Mouse (Mus musculus) cerebellum, adult 2 months (tissue): ENCODE measurements around the gene Cc2d2b. TPM values are rescaled to one million over a fixed set of nuclear protein-coding genes. Genes with fewer than 3 reads are reported as not detected.
A peak's percentile ranks its signal among the peaks of the same experiment; 100 is the strongest.

Experiments
- DNase-seq, 2 experiments: peaks; one replicate each; pipeline ENCODE4 v3.0.0; 2021
- H3K27ac ChIP-seq: fragments of 200-500 bp; 2 replicates; pipeline ENCODE4 v1.5.1; 2012; ENCODE audit warnings: low read length, control low read depth, inconsistent platforms; ENCODE audit not compliant: insufficient read depth
- H3K27me3 ChIP-seq: fragments of 200-500 bp; 2 replicates; pipeline ENCODE4 v1.6.1; 2012; ENCODE audit warnings: inconsistent platforms, mild to moderate bottlenecking, low read length, moderate library complexity; ENCODE audit not compliant: control insufficient read depth, insufficient read depth
- H3K4me1 ChIP-seq: fragments of 200-500 bp; 2 replicates; pipeline ENCODE4 v1.6.1; 2011; ENCODE audit warnings: low read length; ENCODE audit not compliant: control insufficient read depth, insufficient read depth
- H3K4me3 ChIP-seq: fragments of 200-500 bp; replicated peaks from 2 replicates; pipeline ENCODE3; 2011; ENCODE audit warnings: mild to moderate bottlenecking, low read depth, low read length, control low read depth; ENCODE audit not compliant: insufficient read depth
- CTCF ChIP-seq: fragments of 200-500 bp; IDR thresholded peaks from 2 replicates; pipeline ENCODE4 v1.5.1; 2011; ENCODE audit warnings: low read depth, mild to moderate bottlenecking, control low read depth, low read length, moderate library complexity, borderline replicate concordance; ENCODE audit not compliant: insufficient read depth
- POLR2A ChIP-seq: fragments of 200-500 bp; IDR thresholded peaks from 2 replicates; pipeline ENCODE4 v1.6.1; 2011; ENCODE audit warnings: low read length, control low read depth, borderline replicate concordance; ENCODE audit not compliant: insufficient read depth
- WGBS: fragments of 180-500 bp; shearing (Covaris S2); methylation state at CpG from one replicate; pipeline ENCODE4 v1.1.7; 2018; 5-methylcytosine and 5-hydroxymethylcytosine counted together
- polyA plus RNA-seq: library from polyadenylated mRNA; depleted of rRNA; stranded (reverse); fragments of >200 nt; gene quantifications from 2 replicates; pipeline ENCODE4 v1.2.3, GENCODE M21; 2012; rRNA removed

Gene Cc2d2b
- polyA plus RNA-seq, 1 experiment = 0.07 TPM

- 93% methylated on average over 13 of the region's 13 CpGs for WGBS
- Histone ChIP-seq H3K27ac (no peak overlapping the region), H3K4me3 (no peak overlapping the region), H3K27me3 (no peaks in the 10 kb centered on the region), H3K4me1 (no peaks in the 10 kb centered on the region)
- TF ChIP-seq CTCF (no peak), POLR2A (no peak)
- DNase-seq = no peak
Measured at GRCm38 (mm10) chr19:40841593-40841992, 93.0 kb downstream of the Cc2d2b start.

- 91% methylated on average over 13 of the region's 13 CpGs for WGBS
- H3K27ac ChIP-seq = no peak overlapping the region
- TF ChIP-seq CTCF (no peak), POLR2A (no peak)
- DNase-seq = no peak
- H3K4me3 ChIP-seq = no peak overlapping the region
- no peaks in the 10 kb centered on the region for H3K27me3 ChIP-seq
- no peaks in the 10 kb centered on the region for H3K4me1 ChIP-seq
Measured at GRCm38 (mm10) chr19:40844731-40845130, 96.2 kb downstream of the Cc2d2b start.

GRCm38 (mm10) chr19:40849391-40849790, 100.8 kb downstream of the Cc2d2b start:
- DNase-seq = no peak
- H3K27me3 ChIP-seq = no peaks in the 10 kb centered on the region
- TF ChIP-seq CTCF = no peak
- no peak for TF ChIP-seq POLR2A
- no peak overlapping the region for H3K27ac ChIP-seq
- no peak overlapping the region for H3K4me3 ChIP-seq
- 74% methylated on average over 12 of the region's 12 CpGs for WGBS
- no peaks in the 10 kb centered on the region for H3K4me1 ChIP-seq

GRCm38 (mm10) chr19:40859555-40859954, 111.0 kb downstream of the Cc2d2b start:
- no peak for TF ChIP-seq CTCF
- TF ChIP-seq POLR2A = no peak
- peak in 1 of 2 experiments; percentile 52 for DNase-seq
- Histone ChIP-seq H3K4me1 (0 out of 2 replicates have a peak, but pooled peaks cover 2% of the 10 kb centered on the region), H3K27me3 (no peaks in the 10 kb centered on the region; the same call in 1 of the 2 replicates), H3K27ac (no peak overlapping the region), H3K4me3 (no peak overlapping the region)
- 4% methylated on average over 4 of the region's 4 CpGs for WGBS

GRCm38 (mm10) chr19:40868284-40868683, 119.7 kb downstream of the Cc2d2b start:
- Histone ChIP-seq H3K4me1 (no peaks in the 10 kb centered on the region), H3K4me3 (no peak overlapping the region), H3K27ac (no peak overlapping the region), H3K27me3 (no peaks in the 10 kb centered on the region; the same call in 1 of the 2 replicates)
- WGBS = 48% methylated on average over 5 of the region's 5 CpGs
- no peak for TF ChIP-seq CTCF
- TF ChIP-seq POLR2A = no peak
- DNase-seq = no peak

GRCm38 (mm10) chr19:40869425-40870105, 121.0 kb downstream of the Cc2d2b start:
- WGBS = 86% methylated on average over 3 of the region's 3 CpGs
- no peak for TF ChIP-seq POLR2A
- TF ChIP-seq CTCF = no peak
- Histone ChIP-seq H3K4me1 (no peaks in the 10 kb centered on the region), H3K27me3 (no peaks in the 10 kb centered on the region; the same call in 1 of the 2 replicates), H3K27ac (no peak overlapping the region), H3K4me3 (no peak overlapping the region)
- DNase-seq = no peak

- DNase-seq = peak; percentile 93 to 94
- no peaks in the 10 kb centered on the region for H3K4me1 ChIP-seq
- under 1% methylated on average over 51 of the region's 51 CpGs for WGBS
- TF ChIP-seq POLR2A (peak; percentile 68; the same call in 1 of the 2 replicates), CTCF (peak; percentile 65)
- H3K27me3 ChIP-seq = no peaks in the 10 kb centered on the region
- peak overlapping the region; percentile 78 for H3K27ac ChIP-seq
- peak overlapping the region; percentile 64 for H3K4me3 ChIP-seq
Measured at GRCm38 (mm10) chr19:40872955-40873665, 124.6 kb downstream of the Cc2d2b start.

Other genes starting within 250 kb of the Cc2d2b start
- 79.3 and 92.5 TPM in 2 replicates for gene Sorbs1, start 235.0 kb upstream of the Cc2d2b start, polyA plus RNA-seq
- gene Aldh18a1, start 160.3 kb upstream of the Cc2d2b start, polyA plus RNA-seq = 25.3 and 32.2 TPM in 2 replicates
- gene Tctn3, start 136.5 kb upstream of the Cc2d2b start, polyA plus RNA-seq = 16.4 and 18.9 TPM in 2 replicates
- gene Entpd1, start 136.4 kb upstream of the Cc2d2b start, polyA plus RNA-seq = 7.5 and 12.0 TPM in 2 replicates
- gene Ccnj, start 82.5 kb downstream of the Cc2d2b start, polyA plus RNA-seq = 8.4 and 8.7 TPM in 2 replicates
- gene Zfp518a, start 146.0 kb downstream of the Cc2d2b start, polyA plus RNA-seq = 4.7 and 5.2 TPM in 2 replicates
- 0.92 and 1.1 TPM in 2 replicates for gene Blnk, start 245.8 kb downstream of the Cc2d2b start, polyA plus RNA-seq